Mouse (Mus musculus) ES-E14 (cell line): ENCODE data around the gene Wdr66.

Experiments
- CHD2 ChIP-seq: IDR thresholded peaks from 2 replicates; pipeline ENCODE4 v1.6.1; 2014; ENCODE audit warnings: mild to moderate bottlenecking, low read depth, low read length, inconsistent platforms
- HCFC1 ChIP-seq: IDR thresholded peaks from 2 replicates; pipeline ENCODE4 v1.6.1; 2012; ENCODE audit warnings: low read length, inconsistent platforms, borderline replicate concordance; ENCODE audit not compliant: insufficient read depth
- MAFK ChIP-seq: IDR thresholded peaks from 2 replicates; pipeline ENCODE4 v1.6.1; 2014; ENCODE audit warnings: mild to moderate bottlenecking, low read depth, low read length, inconsistent platforms; ENCODE audit not compliant: insufficient read depth
- ZC3H11A ChIP-seq: IDR thresholded peaks from 2 replicates; pipeline ENCODE4 v1.6.1; 2012; ENCODE audit warnings: low read depth, mild to moderate bottlenecking, inconsistent platforms, low read length, borderline replicate concordance
- ZNF384 ChIP-seq: IDR thresholded peaks from 2 replicates; pipeline ENCODE4 v1.6.1; 2012; ENCODE audit warnings: low read depth, low read length, inconsistent platforms

- no peak for TF ChIP-seq CHD2
- TF ChIP-seq MAFK, result no peak
- no peak for TF ChIP-seq ZC3H11A
- no peak for TF ChIP-seq ZNF384
- no peak for TF ChIP-seq HCFC1
Measured at GRCm38 (mm10) chr5:123338463-123338862, 86.6 kb downstream of the Wdr66 start.
